Mouse (Mus musculus) kidney, embryonic 16.5 days (tissue): Measurements from ENCODE around the gene Pask. TPM values are rescaled to one million over a fixed set of nuclear protein-coding genes. Genes with fewer than 3 reads are reported as not detected.

ENCODE experiments used
- microRNA-seq: library from miRNA; unstranded; fragments of <30 nt; microRNA quantifications from one replicate; pipeline ENCODE4, GENCODE M21; 2016
- polyA plus RNA-seq: library from polyadenylated mRNA; unstranded; fragments of >200 nt; fragmentation: Nextera tagmentation; extraction: Ambion mirVana; gene quantifications from 2 replicates; pipeline ENCODE4 v1.2.1, GENCODE M21; 2015

Gene Pask
- polyA plus RNA-seq, 1 experiment from 2014 or later, result 16.6 TPM

Small RNAs within 50 kb of the gene (microRNA-seq; reads per million reads assigned to microRNA genes)
- not detected for gene Mir6345
- gene Mir6901, result 1.3 reads per million
- not detected for gene Mir6902

Other genes with a start within 250 kb of the Pask start
- gene Kif1a, start 241.5 kb downstream of the Pask start, polyA plus RNA-seq, result 7.4 and 11.6 TPM in 2 replicates
- 0.32 TPM in 1 of 2 replicates, not detected in the other for gene Agxt, start 208.2 kb downstream of the Pask start, polyA plus RNA-seq
- gene 2310007B03Rik, start 182.5 kb downstream of the Pask start, polyA plus RNA-seq, result 2.2 and 2.3 TPM in 2 replicates
- 0.22 and 0.34 TPM in 2 replicates for gene Crocc2, start 174.8 kb downstream of the Pask start, polyA plus RNA-seq
- gene Sned1, start 107.6 kb downstream of the Pask start, polyA plus RNA-seq, result 9.5 and 11.1 TPM in 2 replicates
- 34.3 and 34.8 TPM in 2 replicates for gene Mterf4, start 37.6 kb downstream of the Pask start, polyA plus RNA-seq
- gene Ppp1r7, start 628 bp downstream of the Pask start, polyA plus RNA-seq, result 54.5 and 54.9 TPM in 2 replicates
- gene Ano7, start 30.4 kb upstream of the Pask start, polyA plus RNA-seq, result 0.24 and 0.75 TPM in 2 replicates
- gene Hdlbp, start 135.3 kb upstream of the Pask start, polyA plus RNA-seq, result 140 and 151 TPM in 2 replicates
- 10.1 and 10.4 TPM in 2 replicates for gene Farp2, start 168.6 kb upstream of the Pask start, polyA plus RNA-seq